ENCODE assay signal across 25 mouse cellular contexts in the genomic region with DNA sequence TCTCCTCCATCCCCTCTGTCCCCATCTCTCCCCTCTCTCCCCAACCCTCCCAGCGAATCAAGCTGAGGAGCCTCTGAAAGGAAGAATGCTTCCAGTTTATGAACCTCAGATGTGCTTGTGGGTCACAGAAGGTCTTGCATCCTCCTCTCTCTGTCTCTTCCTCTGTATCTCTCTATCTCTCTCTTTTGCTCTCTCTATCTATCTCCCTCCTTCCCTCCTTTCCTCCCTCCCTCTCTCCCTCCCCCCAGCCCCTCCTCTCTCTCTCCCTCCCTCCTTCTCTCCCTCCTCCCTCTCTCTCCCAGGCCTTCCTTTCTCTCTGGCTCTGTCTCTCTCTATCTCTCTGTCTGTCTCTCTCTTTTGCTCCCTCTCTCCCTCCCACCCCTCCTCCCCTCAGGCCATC. TPM values are rescaled to one million over a fixed set of nuclear protein-coding genes. Genes with fewer than 3 reads are reported as not detected.
A peak's percentile ranks its signal among the peaks of the same experiment; 100 is the strongest.
DNase-seq lines count a peak whose midpoint lies in the region; ATAC-seq lines count a peak whose summit lies in the region.
"Had no signal": no experiment of that assay in that cellular context is flagged by ENCODE, and none has a peak within 500 bp of the region (broad histone marks: within the 10 kb centered on the region; RNA-seq: fewer than 3 reads in every experiment).

No protein-coding gene starts in this region.

- no peak overlapping the region for H3K4me3 ChIP-seq in heart, embryonic 10.5 days
- no peak overlapping the region for H3K4me3 ChIP-seq in midbrain, embryonic 10.5 days
- H3K4me3 ChIP-seq in midbrain, embryonic 11.5 days (ENCODE audit: low read depth, low read length), result no peak overlapping the region
- H3K4me3 ChIP-seq in hindbrain, embryonic 14.5 days (replicated peaks; ENCODE audit: low read length), result no peak overlapping the region
- H3K4me3 ChIP-seq in liver, embryonic 16.5 days (ENCODE audit: low read depth, low read length), result no peak overlapping the region

- WGBS in heart, embryonic 10.5 days, result 37% methylated on average over 1 of the region's 1 CpGs
- 23% methylated on average over 1 of the region's 1 CpGs for WGBS in midbrain, embryonic 10.5 days
- WGBS in midbrain, embryonic 11.5 days, result 28% methylated on average over 1 of the region's 1 CpGs
- 47% methylated on average over 1 of the region's 1 CpGs for WGBS in hindbrain, embryonic 14.5 days
- 47% methylated on average over 1 of the region's 1 CpGs for WGBS in liver, embryonic 16.5 days (ENCODE audit: insufficient replicate concordance)

- H3K27me3 ChIP-seq in heart, embryonic 10.5 days (ENCODE audit: insufficient read depth, poor library complexity, severe bottlenecking), result no peaks in the 10 kb centered on the region
- H3K27me3 ChIP-seq in midbrain, embryonic 10.5 days (ENCODE audit: low read depth, poor library complexity, severe bottlenecking), result peaks cover 13% of the 10 kb centered on the region; the same call in 1 of the 2 replicates
- H3K27me3 ChIP-seq in midbrain, embryonic 11.5 days (ENCODE audit: control insufficient read depth, insufficient read depth, low read length), result no peaks in the 10 kb centered on the region
- no peaks in the 10 kb centered on the region for H3K27me3 ChIP-seq in hindbrain, embryonic 14.5 days (ENCODE audit: control insufficient read depth, insufficient read depth, low read length)
- no peaks in the 10 kb centered on the region; the same call in 1 of the 2 replicates for H3K27me3 ChIP-seq in liver, embryonic 16.5 days (ENCODE audit: control insufficient read depth, insufficient read depth, low read depth, low read length)

- no peak overlapping the region for H3K4me2 ChIP-seq in midbrain, embryonic 11.5 days
- no peak overlapping the region for H3K4me2 ChIP-seq in hindbrain, embryonic 14.5 days (replicated peaks)
- H3K4me2 ChIP-seq in liver, embryonic 16.5 days (ENCODE audit: low read depth, low read length), result peak overlapping the region; percentile 47

- intact Hi-C loops in heart, postnatal 25 days (cut with DNase I), result no loop called here

- peaks cover 7% of the 10 kb centered on the region for H3K4me1 ChIP-seq in heart, embryonic 10.5 days
- H3K4me1 ChIP-seq in midbrain, embryonic 10.5 days, result peaks cover 23% of the 10 kb centered on the region
- H3K4me1 ChIP-seq in midbrain, embryonic 11.5 days (ENCODE audit: control insufficient read depth, insufficient read depth, low read length), result peaks cover 10% of the 10 kb centered on the region
- H3K4me1 ChIP-seq in hindbrain, embryonic 14.5 days (replicated peaks; ENCODE audit: control insufficient read depth, insufficient read depth, low read length), result peaks cover 16% of the 10 kb centered on the region; the same call in 1 of the 2 replicates
- peaks cover 41% of the 10 kb centered on the region for H3K4me1 ChIP-seq in liver, embryonic 16.5 days (ENCODE audit: control insufficient read depth, low read depth, low read length)

- no peak for DNase-seq in heart, embryonic 10.5 days (ENCODE audit: low spot score)
- no peak for DNase-seq in heart, postnatal 25 days (ENCODE audit: low spot score)
- DNase-seq in midbrain, embryonic 10.5 days (ENCODE audit: low spot score), result no peak
- no peak for DNase-seq in midbrain, embryonic 11.5 days (ENCODE audit: low spot score, missing footprints)
- DNase-seq in hindbrain, embryonic 14.5 days (ENCODE audit: low spot score), result no peak
- no peak for DNase-seq in urinary bladder, adult 2 months (ENCODE audit: low spot score)
- no peak for DNase-seq in kidney, postnatal 25 days
- DNase-seq: adrenal gland, postnatal 25 days; cerebellum, adult 11 months; cerebellum, postnatal 10 days; heart, adult 11 months; heart, postnatal 10 days; kidney, adult 2 months; kidney, postnatal 10 days; lung, postnatal 10 days; right cerebral cortex, postnatal 14 days; spleen, adult 18-20 months; thymus, postnatal 36 days had no signal

- no peaks in the 10 kb centered on the region for H3K9me3 ChIP-seq in heart, embryonic 10.5 days
- H3K9me3 ChIP-seq in midbrain, embryonic 10.5 days (replicated peaks), result no peaks in the 10 kb centered on the region
- H3K9me3 ChIP-seq in midbrain, embryonic 11.5 days (ENCODE audit: control insufficient read depth, low read length), result no peaks in the 10 kb centered on the region
- H3K9me3 ChIP-seq in hindbrain, embryonic 14.5 days (ENCODE audit: control insufficient read depth, low read length), result no peaks in the 10 kb centered on the region
- H3K9me3 ChIP-seq in liver, embryonic 16.5 days (replicated peaks; ENCODE audit: control insufficient read depth, low read length), result no peaks in the 10 kb centered on the region

- peak overlapping the region; percentile 47 for H3K27ac ChIP-seq in heart, embryonic 10.5 days
- peak overlapping the region; percentile 78 for H3K27ac ChIP-seq in midbrain, embryonic 10.5 days (replicated peaks)
- no peak overlapping the region for H3K27ac ChIP-seq in midbrain, embryonic 11.5 days (ENCODE audit: low read depth, low read length)
- peak overlapping the region; percentile 59; the same call in 1 of the 2 replicates for H3K27ac ChIP-seq in hindbrain, embryonic 14.5 days
- peak overlapping the region; percentile 88 for H3K27ac ChIP-seq in liver, embryonic 16.5 days (ENCODE audit: low read length)

- H3K36me3 ChIP-seq in heart, embryonic 10.5 days, result no peaks in the 10 kb centered on the region
- no peaks in the 10 kb centered on the region for H3K36me3 ChIP-seq in midbrain, embryonic 10.5 days
- no peaks in the 10 kb centered on the region for H3K36me3 ChIP-seq in midbrain, embryonic 11.5 days (ENCODE audit: control insufficient read depth, insufficient read depth, low read length)
- H3K36me3 ChIP-seq in hindbrain, embryonic 14.5 days (replicated peaks; ENCODE audit: control insufficient read depth, insufficient read depth), result no peaks in the 10 kb centered on the region
- no peaks in the 10 kb centered on the region for H3K36me3 ChIP-seq in liver, embryonic 16.5 days (ENCODE audit: control insufficient read depth, insufficient read depth)
- H3K36me3 ChIP-seq: G1E had no signal

- ATAC-seq in midbrain, embryonic 11.5 days (ENCODE audit: low FRiP score), result no peak
- ATAC-seq in hindbrain, embryonic 14.5 days (ENCODE audit: low FRiP score), result no peak
- peak; percentile 57 for ATAC-seq in liver, embryonic 16.5 days (ENCODE audit: low read depth)
- ATAC-seq: inflammation-experienced regulatory T-cells, adult 6 months had no signal

- no peak overlapping the region for H3K9ac ChIP-seq in midbrain, embryonic 11.5 days (ENCODE audit: low read length)
- no peak overlapping the region for H3K9ac ChIP-seq in hindbrain, embryonic 14.5 days
- H3K9ac ChIP-seq in liver, embryonic 16.5 days (ENCODE audit: low read depth, low read length), result peak overlapping the region; percentile 58

RNA-seq across cellular contexts. Expression of a gene that starts 46.8 kb away (rescaled TPM):
- 23.3 and 24.9 TPM in 2 replicates for polyA plus RNA-seq in heart, embryonic 10.5 days (2016; fragmentation: Nextera tagmentation; extraction: Ambion mirVana)
- total RNA-seq in heart, postnatal 25 days (2021), result 1 to 10 TPM; 6.1 to 6.5 TPM
- 24.3 and 33.1 TPM in 2 replicates for polyA plus RNA-seq in midbrain, embryonic 10.5 days (2016; fragmentation: Nextera tagmentation; extraction: Ambion mirVana)
- 32.2 and 33.0 TPM in 2 replicates for polyA plus RNA-seq in midbrain, embryonic 11.5 days (2014; fragmentation: Nextera tagmentation; extraction: Ambion mirVana)
- polyA plus RNA-seq in hindbrain, embryonic 14.5 days (2014; fragmentation: Nextera tagmentation; extraction: Ambion mirVana), result 17.9 and 18.5 TPM in 2 replicates
- polyA plus RNA-seq in liver, embryonic 16.5 days (2015; fragmentation: Nextera tagmentation; extraction: Ambion mirVana), result 136 and 144 TPM in 2 replicates
- polyA plus RNA-seq in urinary bladder, adult 2 months (2012; rRNA removed), result 20.6 and 22.6 TPM in 2 replicates

RNA-seq across cellular contexts. Expression of a gene that starts 50.2 kb away (rescaled TPM):
- polyA plus RNA-seq in heart, embryonic 10.5 days (2016; fragmentation: Nextera tagmentation; extraction: Ambion mirVana), result not detected in 2 replicates
- not detected for total RNA-seq in heart, postnatal 25 days (2021)
- polyA plus RNA-seq in midbrain, embryonic 10.5 days (2016; fragmentation: Nextera tagmentation; extraction: Ambion mirVana), result not detected in 2 replicates
- polyA plus RNA-seq in midbrain, embryonic 11.5 days (2014; fragmentation: Nextera tagmentation; extraction: Ambion mirVana), result 0.06 TPM in 1 of 2 replicates, not detected in the other
- 0.15 and 0.30 TPM in 2 replicates for polyA plus RNA-seq in hindbrain, embryonic 14.5 days (2014; fragmentation: Nextera tagmentation; extraction: Ambion mirVana)
- polyA plus RNA-seq in liver, embryonic 16.5 days (2015; fragmentation: Nextera tagmentation; extraction: Ambion mirVana), result 0.04 and 0.06 TPM in 2 replicates
- polyA plus RNA-seq in urinary bladder, adult 2 months (2012; rRNA removed), result not detected in 2 replicates
- total RNA-seq: adrenal gland, postnatal 25 days; gastrocnemius, adult 8-10 months; heart, postnatal 10 days; liver, adult 2 months; megakaryocyte progenitor cell, adult 5-6 weeks had no signal
- polyA plus RNA-seq: forebrain, embryonic 11.5 days; G1E; inflammation-experienced regulatory T-cells, adult 6 months; kidney, adult 2 months; liver, adult 2 months had no signal
